7 mouse cellular contexts compared by ENCODE assay signal in genomic region chr8:83875656-83876040, GRCm38 (mm10). TPM values are rescaled to one million over a fixed set of nuclear protein-coding genes. Genes with fewer than 3 reads are reported as not detected.
ATAC-seq lines count a peak whose summit lies in the region.

No protein-coding gene starts in this region.

- H3K4me2 ChIP-seq in embryonic facial prominence, embryonic 13.5 days, result peak overlapping the region; percentile 79
- H3K4me2 ChIP-seq in hindbrain, embryonic 13.5 days, result peak overlapping the region; percentile 91
- H3K4me2 ChIP-seq in lung, embryonic 15.5 days, result peak overlapping the region; percentile 96
- peak overlapping the region; percentile 84 for H3K4me2 ChIP-seq in stomach, embryonic 14.5 days (replicated peaks; ENCODE audit: low read depth, low read length)

- H3K9ac ChIP-seq in embryonic facial prominence, embryonic 13.5 days, result peak overlapping the region; percentile 85
- H3K9ac ChIP-seq in hindbrain, embryonic 13.5 days, result peak overlapping the region; percentile 87
- H3K9ac ChIP-seq in lung, embryonic 15.5 days, result peak overlapping the region; percentile 75; the same call in 1 of the 2 replicates
- H3K9ac ChIP-seq in stomach, embryonic 14.5 days (replicated peaks; ENCODE audit: low read depth, low read length), result peak overlapping the region; percentile 54; the same call in 1 of the 2 replicates

- peaks cover 36% of the 10 kb centered on the region for H3K4me1 ChIP-seq in megakaryocyte, embryonic 14.5 days
- H3K4me1 ChIP-seq in embryonic facial prominence, embryonic 13.5 days, result peaks cover 22% of the 10 kb centered on the region
- peaks cover 26% of the 10 kb centered on the region for H3K4me1 ChIP-seq in hindbrain, embryonic 13.5 days (replicated peaks)
- H3K4me1 ChIP-seq in lung, embryonic 15.5 days, result peaks cover 26% of the 10 kb centered on the region
- H3K4me1 ChIP-seq in stomach, embryonic 14.5 days (ENCODE audit: control insufficient read depth, insufficient read depth, low read length), result 0 out of 2 replicates have a peak, but pooled peaks cover 3% of the 10 kb centered on the region

- WGBS in embryonic facial prominence, embryonic 13.5 days, result 0% methylated on average over 11 of the region's 11 CpGs
- 1% methylated on average over 10 of the region's 11 CpGs for WGBS in hindbrain, embryonic 13.5 days
- WGBS in lung, embryonic 15.5 days, result 0% methylated on average over 10 of the region's 11 CpGs
- whole genome bisulfite sequencing in stomach, embryonic 14.5 days, result 0% methylated on average over 9 of the region's 11 CpGs

- ATAC-seq in megakaryocyte, adult 5-6 weeks (ENCODE audit: poor library complexity, severe bottlenecking), result no peak
- ATAC-seq in embryonic facial prominence, embryonic 13.5 days (ENCODE audit: insufficient number of reproducible peaks, insufficient read depth, low FRiP score, low TSS enrichment, low read depth), result peak; percentile 28
- peak; percentile 44 for ATAC-seq in hindbrain, embryonic 13.5 days (ENCODE audit: low FRiP score)
- 0 out of 2 replicates have a peak, but pooled peaks have one; percentile 2 for ATAC-seq in lung, embryonic 15.5 days (ENCODE audit: borderline replicate concordance, extremely low read depth, low FRiP score, low TSS enrichment)
- peak; percentile 20; the same call in 1 of the 2 replicates for ATAC-seq in stomach, embryonic 14.5 days (ENCODE audit: insufficient number of reproducible peaks, insufficient read depth, low FRiP score, low read depth)
- no peak for ATAC-seq in megakaryocyte progenitor cell, adult 5-6 weeks (replicated peaks; ENCODE audit: poor library complexity)

- peaks cover 65% of the 10 kb centered on the region for H3K27me3 ChIP-seq in megakaryocyte, embryonic 14.5 days (replicated peaks)
- H3K27me3 ChIP-seq in embryonic facial prominence, embryonic 13.5 days, result peaks cover 29% of the 10 kb centered on the region
- H3K27me3 ChIP-seq in hindbrain, embryonic 13.5 days, result peaks cover 12% of the 10 kb centered on the region; the same call in 1 of the 2 replicates
- peaks cover 9% of the 10 kb centered on the region for H3K27me3 ChIP-seq in lung, embryonic 15.5 days
- no peaks in the 10 kb centered on the region for H3K27me3 ChIP-seq in stomach, embryonic 14.5 days (ENCODE audit: control insufficient read depth, insufficient read depth, low read length)

- H3K4me3 ChIP-seq in megakaryocyte, embryonic 14.5 days (replicated peaks), result peak overlapping the region; percentile 90
- peak overlapping the region; percentile 73 for H3K4me3 ChIP-seq in embryonic facial prominence, embryonic 13.5 days
- H3K4me3 ChIP-seq in hindbrain, embryonic 13.5 days, result peak overlapping the region; percentile 65
- peak overlapping the region; percentile 67 for H3K4me3 ChIP-seq in lung, embryonic 15.5 days
- peak overlapping the region; percentile 61 for H3K4me3 ChIP-seq in stomach, embryonic 14.5 days (ENCODE audit: low read depth, low read length)

- peak overlapping the region; percentile 89; the same call in 1 of the 2 replicates for H3K27ac ChIP-seq in embryonic facial prominence, embryonic 13.5 days
- H3K27ac ChIP-seq in hindbrain, embryonic 13.5 days, result peak overlapping the region; percentile 90
- peak overlapping the region; percentile 86 for H3K27ac ChIP-seq in lung, embryonic 15.5 days
- H3K27ac ChIP-seq in stomach, embryonic 14.5 days (ENCODE audit: low read length), result peak overlapping the region; percentile 48; the same call in 1 of the 2 replicates

- H3K9me3 ChIP-seq in megakaryocyte, embryonic 14.5 days, result peaks cover 22% of the 10 kb centered on the region
- H3K9me3 ChIP-seq in embryonic facial prominence, embryonic 13.5 days, result peaks cover 3% of the 10 kb centered on the region; the same call in 1 of the 2 replicates
- H3K9me3 ChIP-seq in hindbrain, embryonic 13.5 days, result no peaks in the 10 kb centered on the region
- H3K9me3 ChIP-seq in lung, embryonic 15.5 days, result no peaks in the 10 kb centered on the region
- H3K9me3 ChIP-seq in stomach, embryonic 14.5 days (ENCODE audit: control insufficient read depth, low read depth, low read length), result peaks cover 4% of the 10 kb centered on the region; the same call in 1 of the 2 replicates

- H3K36me3 ChIP-seq in megakaryocyte, embryonic 14.5 days (replicated peaks; ENCODE audit: low read length), result no peaks in the 10 kb centered on the region
- no peaks in the 10 kb centered on the region for H3K36me3 ChIP-seq in embryonic facial prominence, embryonic 13.5 days
- H3K36me3 ChIP-seq in hindbrain, embryonic 13.5 days, result no peaks in the 10 kb centered on the region
- H3K36me3 ChIP-seq in lung, embryonic 15.5 days, result no peaks in the 10 kb centered on the region
- H3K36me3 ChIP-seq in stomach, embryonic 14.5 days (ENCODE audit: control insufficient read depth, insufficient read depth, low read length), result no peaks in the 10 kb centered on the region

RNA-seq across cellular contexts. Expression of gene Adgrl1, which starts 24.3 kb away (rescaled TPM):
- polyA plus RNA-seq in megakaryocyte, embryonic 14.5 days (2012; ENCODE audit: insufficient read depth, low replicate concordance), result 6.8 and 10.5 TPM in 2 replicates
- 2.4 and 3.6 TPM in 2 replicates for total RNA-seq in megakaryocyte, adult 5-6 weeks (2015)
- 1.7 TPM in 2 replicates for total RNA-seq in megakaryocyte, adult 5-6 weeks (2017)
- polyA plus RNA-seq in embryonic facial prominence, embryonic 13.5 days (2015; fragmentation: Nextera tagmentation; extraction: Ambion mirVana), result 30.5 and 31.6 TPM in 2 replicates
- polyA plus RNA-seq in hindbrain, embryonic 13.5 days (2015; fragmentation: Nextera tagmentation; extraction: Ambion mirVana), result 47.9 and 49.3 TPM in 2 replicates
- 18.6 and 19.7 TPM in 2 replicates for polyA plus RNA-seq in lung, embryonic 15.5 days (2015; fragmentation: Nextera tagmentation; extraction: Ambion mirVana)
- 29.5 and 31.3 TPM in 2 replicates for polyA plus RNA-seq in stomach, embryonic 14.5 days (2014; fragmentation: Nextera tagmentation; extraction: Ambion mirVana)
- 2.9 and 5.9 TPM in 2 replicates for total RNA-seq in megakaryocyte progenitor cell, adult 5-6 weeks (2015)
- 2.3 and 2.4 TPM in 2 replicates for total RNA-seq in megakaryocyte progenitor cell, adult 5-6 weeks (2017)

Comparison
In these comparisons a context has a peak if more than half of its experiments do, and no peak if none do; other contexts are left out.
1. ATAC-seq: peak in embryonic facial prominence, embryonic 13.5 days (single experiment), hindbrain, embryonic 13.5 days (single experiment), lung, embryonic 15.5 days (single experiment) and stomach, embryonic 14.5 days (single experiment); none in megakaryocyte, adult 5-6 weeks (single experiment) and megakaryocyte progenitor cell, adult 5-6 weeks (single experiment).
2. Peak in every context shown above with its lines, with median percentiles within 50 percentile points of each other: H3K4me3 ChIP-seq, H3K27ac ChIP-seq, H3K4me2 ChIP-seq and H3K9ac ChIP-seq.